Mouse (Mus musculus) myocyte (in vitro differentiated cells): ENCODE data around the gene Sirpa. TPM values are rescaled to one million over a fixed set of nuclear protein-coding genes. Genes with fewer than 3 reads are reported as not detected.

ENCODE experiments used
- H3K27me3 ChIP-seq: one replicate; pipeline ENCODE4 v1.6.1; 2011; ENCODE audit not compliant: control insufficient read depth, insufficient read depth, insufficient read length
- H3K36me3 ChIP-seq: one replicate; pipeline ENCODE4 v1.6.1; 2011; ENCODE audit not compliant: control insufficient read depth, insufficient read depth
- H3K4me2 ChIP-seq: one replicate; pipeline ENCODE4 v1.6.1; 2011; ENCODE audit warnings: low read depth, control low read depth
- H3K4me3 ChIP-seq: one replicate; pipeline ENCODE4 v1.5.1; 2011; ENCODE audit warnings: mild to moderate bottlenecking, control low read depth, moderate library complexity
- H3K79me2 ChIP-seq: one replicate; pipeline ENCODE4 v1.6.1; 2011; ENCODE audit not compliant: control insufficient read depth, insufficient read depth
- H3ac ChIP-seq: one replicate; pipeline ENCODE4 v1.6.1; 2011; ENCODE audit not compliant: control insufficient read depth, insufficient read length
- CEBPB ChIP-seq: IDR thresholded peaks from 2 replicates; pipeline ENCODE4 v1.6.1; 2011; ENCODE audit warnings: mild to moderate bottlenecking, moderate library complexity; ENCODE audit not compliant: poor library complexity, insufficient read depth, severe bottlenecking
- E2F4 ChIP-seq: IDR thresholded peaks from one replicate; pipeline ENCODE4 v1.6.1; 2011; ENCODE audit warnings: mild to moderate bottlenecking, control low read depth, moderate library complexity; ENCODE audit not compliant: insufficient read depth
- MAX ChIP-seq: IDR thresholded peaks from one replicate; pipeline ENCODE4 v1.6.1; 2011; ENCODE audit warnings: low read depth, mild to moderate bottlenecking, control low read depth
- MYOD1 ChIP-seq, 3 experiments: IDR thresholded peaks; one replicate each; pipeline ENCODE4 v1.6.1; 2011; ENCODE audit warnings: control low read depth in 2 of 3, low read depth in 2 of 3, mild to moderate bottlenecking in 2 of 3, moderate library complexity in 1 of 3; ENCODE audit not compliant: insufficient read length in 2 of 3, control insufficient read depth in 1 of 3
- MYOG ChIP-seq, 3 experiments: IDR thresholded peaks; one replicate each; pipeline ENCODE4 v1.6.1; 2011; ENCODE audit warnings: control low read depth in 2 of 3, low read depth in 2 of 3, mild to moderate bottlenecking in 2 of 3; ENCODE audit not compliant: insufficient read length in 2 of 3, control insufficient read depth in 1 of 3, insufficient read depth in 1 of 3
- POLR2A ChIP-seq: IDR thresholded peaks from one replicate; pipeline ENCODE4 v1.6.1; 2011; ENCODE audit warnings: low read depth, mild to moderate bottlenecking, control low read depth, moderate library complexity; ENCODE audit not compliant: insufficient read length
- POLR2AphosphoS2 ChIP-seq: IDR thresholded peaks from one replicate; pipeline ENCODE4 v1.6.1; 2011; ENCODE audit warnings: low read depth, control low read depth; ENCODE audit not compliant: insufficient read length
- REST ChIP-seq: IDR thresholded peaks from one replicate; pipeline ENCODE4 v1.6.1; 2011; ENCODE audit warnings: mild to moderate bottlenecking, control low read depth, moderate library complexity; ENCODE audit not compliant: insufficient read depth, insufficient read length
- SRF ChIP-seq: IDR thresholded peaks from one replicate; pipeline ENCODE4 v1.6.1; 2011; ENCODE audit warnings: low read depth; ENCODE audit not compliant: control insufficient read depth, insufficient read length
- TCF12 ChIP-seq: IDR thresholded peaks from one replicate; pipeline ENCODE4 v1.6.1; 2011; ENCODE audit warnings: mild to moderate bottlenecking, control low read depth; ENCODE audit not compliant: poor library complexity, insufficient read depth, severe bottlenecking
- TCF3 ChIP-seq: IDR thresholded peaks from one replicate; pipeline ENCODE4 v1.6.1; 2011; ENCODE audit warnings: low read depth, control low read depth; ENCODE audit not compliant: insufficient read length
- USF1 ChIP-seq: IDR thresholded peaks from one replicate; pipeline ENCODE4 v1.6.1; 2011; ENCODE audit warnings: low read depth, mild to moderate bottlenecking, control low read depth, moderate library complexity
- polyA plus RNA-seq: library from polyadenylated mRNA; unstranded; fragments of >200 nt; fragmentation: generic; extraction: Trizol; gene quantifications from one replicate; pipeline ENCODE4 v1.2.1, GENCODE M21; 2012; ENCODE audit warnings: missing spikeins

Gene Sirpa
- polyA plus RNA-seq, 1 experiment, result 0.53 TPM

DNA sequence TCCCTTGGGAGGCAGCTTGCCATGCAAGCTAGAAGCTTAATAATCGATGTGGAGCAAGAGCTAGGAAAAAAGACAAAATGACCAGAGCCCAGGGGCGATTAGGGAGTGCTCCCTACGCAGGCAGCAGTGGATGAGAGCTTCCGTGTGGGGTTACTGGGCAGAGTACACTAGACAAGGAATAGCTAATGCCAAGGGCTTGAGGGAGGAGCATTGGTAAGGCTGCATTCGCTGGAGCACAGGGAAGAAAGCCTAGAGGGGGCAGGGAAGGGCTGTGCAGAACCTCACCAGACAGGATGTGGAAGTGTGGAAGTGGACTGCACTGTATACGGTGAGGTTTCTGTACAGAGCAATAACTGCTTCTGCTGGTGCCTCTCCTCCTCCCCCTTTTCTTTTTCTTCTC lies 32.3 kb downstream of the Sirpa start:
- Histone ChIP-seq H3K27me3 (no peaks in the 10 kb centered on the region), H3K79me2 (no peaks in the 10 kb centered on the region), H3K36me3 (no peaks in the 10 kb centered on the region), H3K4me2 (no peak overlapping the region), H3ac (no peak overlapping the region), H3K4me3 (no peak overlapping the region)
- no peak for TF ChIP-seq CEBPB
- TF ChIP-seq E2F4, result no peak
- no peak for TF ChIP-seq MAX
- no peak for TF ChIP-seq POLR2AphosphoS2
- TF ChIP-seq USF1, result no peak
- no peak for TF ChIP-seq MYOG (IDR thresholded peaks at IDR 0.05; ENCODE audit: control insufficient read depth in 1 of 3, insufficient read depth in 1 of 3, insufficient read length in 2 of 3, low read depth in 2 of 3)
- no peak for TF ChIP-seq MYOD1 (IDR thresholded peaks at IDR 0.05; ENCODE audit: control insufficient read depth in 1 of 3, insufficient read length in 2 of 3, low read depth in 2 of 3)
- TF ChIP-seq SRF, result no peak
- TF ChIP-seq POLR2A, result no peak
- TF ChIP-seq REST, result no peak
- no peak for TF ChIP-seq TCF3
- no peak for TF ChIP-seq TCF12

DNA sequence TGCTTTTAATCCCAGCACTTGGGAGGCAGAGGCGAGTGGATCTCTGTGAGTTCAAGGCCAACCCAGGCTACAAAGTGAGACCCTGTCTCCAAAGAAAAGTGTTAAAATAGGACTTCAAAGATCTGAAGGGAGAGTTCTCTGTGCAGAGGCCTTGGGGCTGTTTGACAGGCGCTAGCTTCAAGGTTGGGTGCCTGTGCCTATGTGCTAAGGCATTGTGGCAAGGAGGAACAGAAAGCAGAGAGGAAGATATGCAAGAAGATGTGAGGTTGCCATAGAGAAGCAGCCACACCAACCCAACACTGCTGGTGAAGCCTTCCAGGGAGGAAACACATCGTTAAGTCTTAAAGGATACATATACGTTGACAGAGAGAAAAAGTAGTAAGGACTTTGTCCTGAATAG lies 33.2 kb downstream of the Sirpa start:
- H3K79me2 ChIP-seq, result no peaks in the 10 kb centered on the region
- H3K4me2 ChIP-seq, result no peak overlapping the region
- H3K4me3 ChIP-seq, result no peak overlapping the region

DNA sequence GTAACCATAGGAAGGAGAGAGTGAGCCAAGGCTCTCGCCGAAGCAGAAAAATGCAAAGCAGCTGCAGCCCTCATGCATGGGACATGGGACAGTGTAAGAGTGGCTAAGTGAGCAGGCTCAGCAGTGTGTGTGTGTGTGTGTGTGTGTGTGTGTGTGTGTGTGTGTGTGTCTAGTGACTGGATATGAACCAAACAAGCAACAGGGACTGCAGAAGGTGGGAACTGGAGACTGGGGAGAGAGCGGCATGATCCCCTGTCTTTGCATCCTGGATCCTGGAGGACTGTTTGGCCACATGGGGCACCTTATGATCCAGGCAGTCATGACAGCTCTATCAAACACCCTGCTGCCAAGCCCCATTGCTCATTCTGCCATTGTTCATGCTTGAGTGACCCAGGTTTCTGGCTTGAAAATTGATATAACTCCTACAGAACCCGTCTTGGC lies 34.0 kb downstream of the Sirpa start:
- Histone ChIP-seq H3K4me3 (no peak overlapping the region), H3K4me2 (no peak overlapping the region), H3K79me2 (no peaks in the 10 kb centered on the region), H3ac (no peak overlapping the region), H3K27me3 (no peaks in the 10 kb centered on the region), H3K36me3 (no peaks in the 10 kb centered on the region)
- TF ChIP-seq POLR2A (no peak), E2F4 (no peak), USF1 (no peak)

More for the DNA sequence above, 33.2 kb downstream of the Sirpa start:
- TF ChIP-seq MAX, result no peak
- no peak for TF ChIP-seq E2F4
- no peak for TF ChIP-seq CEBPB
- TF ChIP-seq SRF, result no peak
- TF ChIP-seq MYOD1 (IDR thresholded peaks at IDR 0.05; ENCODE audit: control insufficient read depth in 1 of 3, insufficient read length in 2 of 3, low read depth in 2 of 3), result no peak
- no peak for TF ChIP-seq USF1
- no peak for TF ChIP-seq TCF12
- TF ChIP-seq REST, result no peak
- TF ChIP-seq TCF3, result no peak
- TF ChIP-seq POLR2AphosphoS2, result no peak
- TF ChIP-seq MYOG (IDR thresholded peaks at IDR 0.05; ENCODE audit: control insufficient read depth in 1 of 3, insufficient read depth in 1 of 3, insufficient read length in 2 of 3, low read depth in 2 of 3), result no peak
- TF ChIP-seq POLR2A, result no peak
- Histone ChIP-seq H3ac (no peak overlapping the region), H3K27me3 (no peaks in the 10 kb centered on the region), H3K36me3 (no peaks in the 10 kb centered on the region)

DNA sequence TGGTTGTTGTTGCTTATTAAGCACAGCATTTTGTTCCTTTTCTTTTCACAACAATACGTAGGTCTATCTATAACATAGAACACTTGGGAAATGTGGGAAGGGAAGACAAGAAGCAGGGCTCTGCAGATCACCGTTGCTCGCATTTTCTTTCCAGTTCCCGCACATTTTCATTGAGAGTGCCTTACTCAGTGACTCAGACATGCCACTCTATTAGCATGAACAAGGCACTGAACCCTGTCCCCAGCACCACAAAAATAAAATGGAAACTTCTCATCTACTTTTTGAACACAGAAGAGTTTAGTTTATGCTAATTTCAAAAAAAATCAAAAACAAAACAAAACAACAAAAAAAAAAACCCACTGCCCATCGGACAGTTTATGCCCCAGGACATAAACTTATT lies 34.5 kb downstream of the Sirpa start:
- Histone ChIP-seq H3K36me3 (no peaks in the 10 kb centered on the region), H3K27me3 (no peaks in the 10 kb centered on the region), H3K4me2 (no peak overlapping the region), H3ac (no peak overlapping the region), H3K4me3 (no peak overlapping the region), H3K79me2 (no peaks in the 10 kb centered on the region)
- TF ChIP-seq CEBPB, result no peak
- no peak for TF ChIP-seq MYOD1 (IDR thresholded peaks at IDR 0.05; ENCODE audit: control insufficient read depth in 1 of 3, insufficient read length in 2 of 3, low read depth in 2 of 3)

DNA sequence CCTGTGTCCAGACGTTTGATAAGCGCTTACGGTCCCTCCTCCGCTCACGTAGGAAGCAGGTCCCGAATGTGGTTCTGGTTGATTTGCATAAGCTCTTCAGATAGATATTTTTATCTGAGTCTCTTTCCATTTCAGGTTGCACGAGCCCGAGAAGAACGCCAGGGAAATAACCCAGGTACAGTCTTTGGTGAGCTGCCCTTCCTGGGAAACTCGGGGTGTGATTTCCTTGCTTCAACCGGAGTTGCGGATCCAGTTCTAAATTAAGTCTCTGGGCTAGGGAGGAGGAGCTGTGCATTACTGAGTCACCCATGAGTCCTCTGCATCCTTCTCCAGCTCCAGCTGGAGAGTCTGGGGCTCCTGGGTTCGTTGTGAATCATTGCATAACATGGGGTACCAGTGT lies 35.2 kb downstream of the Sirpa start:
- Histone ChIP-seq H3K79me2 (no peaks in the 10 kb centered on the region), H3K27me3 (no peaks in the 10 kb centered on the region), H3K4me3 (no peak overlapping the region), H3ac (no peak overlapping the region), H3K4me2 (no peak overlapping the region), H3K36me3 (no peaks in the 10 kb centered on the region)
- no peak for TF ChIP-seq SRF
- no peak for TF ChIP-seq POLR2A
- no peak for TF ChIP-seq TCF12
- TF ChIP-seq CEBPB, result no peak
- TF ChIP-seq REST, result no peak
- no peak for TF ChIP-seq E2F4
- TF ChIP-seq MAX, result no peak
- no peak for TF ChIP-seq POLR2AphosphoS2
- TF ChIP-seq MYOD1 (IDR thresholded peaks at IDR 0.05; ENCODE audit: control insufficient read depth in 1 of 3, insufficient read length in 2 of 3, low read depth in 2 of 3), result no peak
- no peak for TF ChIP-seq USF1
- no peak for TF ChIP-seq MYOG (IDR thresholded peaks at IDR 0.05; ENCODE audit: control insufficient read depth in 1 of 3, insufficient read depth in 1 of 3, insufficient read length in 2 of 3, low read depth in 2 of 3)
- TF ChIP-seq TCF3, result no peak
